Mouse (Mus musculus) forebrain, embryonic 10.5 days (tissue): ENCODE measurements around the gene Prpsap2. TPM values are rescaled to one million over a fixed set of nuclear protein-coding genes. Genes with fewer than 3 reads are reported as not detected.

Source experiments
- DNase-seq: peaks from one replicate; pipeline ENCODE4 v3.0.0-alpha.2; 2017; ENCODE audit warnings: low spot score; ENCODE audit errors: extremely low spot score
- H3K27ac ChIP-seq: fragments of 300-500 bp; sonication (generic); 2 replicates; pipeline ENCODE4 v1.5.1; 2016; ENCODE audit warnings: mild to moderate bottlenecking
- H3K27me3 ChIP-seq: fragments of 300-500 bp; sonication (generic); 2 replicates; pipeline ENCODE4 v1.6.1; 2016; ENCODE audit warnings: mild to moderate bottlenecking; ENCODE audit not compliant: poor library complexity, severe bottlenecking
- H3K36me3 ChIP-seq: fragments of 300-500 bp; sonication (generic); replicated peaks from 2 replicates; pipeline ENCODE4 v1.6.1; 2016; ENCODE audit warnings: mild to moderate bottlenecking, moderate library complexity
- H3K4me1 ChIP-seq: fragments of 300-500 bp; sonication (generic); 2 replicates; pipeline ENCODE4 v1.6.1; 2016
- H3K4me3 ChIP-seq: fragments of 300-500 bp; sonication (generic); 2 replicates; pipeline ENCODE4 v1.5.1; 2016; ENCODE audit warnings: mild to moderate bottlenecking, moderate library complexity
- H3K9me3 ChIP-seq: fragments of 300-500 bp; sonication (generic); 2 replicates; pipeline ENCODE4 v1.6.1; 2016; ENCODE audit warnings: mild to moderate bottlenecking, moderate library complexity
- WGBS: fragments of 180-500 bp; shearing (Covaris S2); methylation state at CpG from one replicate; pipeline ENCODE4 v1.1.7; 2016; 5-methylcytosine and 5-hydroxymethylcytosine counted together
- polyA plus RNA-seq: library from polyadenylated mRNA; unstranded; fragments of >200 nt; fragmentation: Nextera tagmentation; extraction: Ambion mirVana; gene quantifications from 2 replicates; pipeline ENCODE4 v1.2.1, GENCODE M21; 2016

Prpsap2 gene
- polyA plus RNA-seq, 1 experiment from 2014 or later, result 46.5 TPM

GRCm38 (mm10) chr11:61683907-61684731, 77.8 kb downstream of the Prpsap2 start, which contains the start of gene Fam83g:
Gene Fam83g, plus strand, starts transcription at chr11:61684091.
- peaks cover 51% of the 10 kb centered on the region for H3K27me3 ChIP-seq
- H3K9me3 ChIP-seq, result no peaks in the 10 kb centered on the region
- DNase-seq, result peak; percentile 79
- peak within 1 kb of the TSS; percentile 74 for H3K27ac ChIP-seq
- WGBS, result 1% methylated on average over 76 of the region's 76 CpGs
- H3K4me1 ChIP-seq, result peaks cover 40% of the 10 kb centered on the region
- peak within 1 kb of the TSS; percentile 55 for H3K4me3 ChIP-seq
- H3K36me3 ChIP-seq, result no peaks in the 10 kb centered on the region; the same call in 1 of the 2 replicates

Other genes starting within 250 kb of the Prpsap2 start
- 22.5 and 23.4 TPM in 2 replicates for gene Epn2, start 182.4 kb downstream of the Prpsap2 start, polyA plus RNA-seq
- 9.0 and 9.8 TPM in 2 replicates for gene Grap, start 108.8 kb downstream of the Prpsap2 start, polyA plus RNA-seq
- 1.5 and 1.9 TPM in 2 replicates for gene Fam83g, start 78.0 kb downstream of the Prpsap2 start, polyA plus RNA-seq
- 0.07 and 0.12 TPM in 2 replicates for gene Slc5a10, start 41.3 kb downstream of the Prpsap2 start, polyA plus RNA-seq
- gene Ulk2, start 93.0 kb upstream of the Prpsap2 start, polyA plus RNA-seq, result 10.4 and 10.6 TPM in 2 replicates
- 14.7 and 15.7 TPM in 2 replicates for gene Akap10, start 168.2 kb upstream of the Prpsap2 start, polyA plus RNA-seq
- gene Specc1, start 194.7 kb upstream of the Prpsap2 start, polyA plus RNA-seq, result 10.4 and 12.0 TPM in 2 replicates